Mouse (Mus musculus) heart, postnatal 36 days (tissue): ENCODE measurements at regions not wholly inside any gene's neighbourhood (a gene's known extent, or its start where the extent isn't known, plus 50 kb on each side); places are given as distances from the start of the nearest gene placed in this dataset.

ENCODE experiments used
- DNase-seq, 2 experiments: peaks; one replicate each; pipeline ENCODE4 v3.0.0; 2021 to 2022
- intact Hi-C: fragments of 180-260 bp; cut with DNase I; formaldehyde crosslinking; loops from one replicate; pipeline ENCODE4 v1.15.1; 2025

DNA sequence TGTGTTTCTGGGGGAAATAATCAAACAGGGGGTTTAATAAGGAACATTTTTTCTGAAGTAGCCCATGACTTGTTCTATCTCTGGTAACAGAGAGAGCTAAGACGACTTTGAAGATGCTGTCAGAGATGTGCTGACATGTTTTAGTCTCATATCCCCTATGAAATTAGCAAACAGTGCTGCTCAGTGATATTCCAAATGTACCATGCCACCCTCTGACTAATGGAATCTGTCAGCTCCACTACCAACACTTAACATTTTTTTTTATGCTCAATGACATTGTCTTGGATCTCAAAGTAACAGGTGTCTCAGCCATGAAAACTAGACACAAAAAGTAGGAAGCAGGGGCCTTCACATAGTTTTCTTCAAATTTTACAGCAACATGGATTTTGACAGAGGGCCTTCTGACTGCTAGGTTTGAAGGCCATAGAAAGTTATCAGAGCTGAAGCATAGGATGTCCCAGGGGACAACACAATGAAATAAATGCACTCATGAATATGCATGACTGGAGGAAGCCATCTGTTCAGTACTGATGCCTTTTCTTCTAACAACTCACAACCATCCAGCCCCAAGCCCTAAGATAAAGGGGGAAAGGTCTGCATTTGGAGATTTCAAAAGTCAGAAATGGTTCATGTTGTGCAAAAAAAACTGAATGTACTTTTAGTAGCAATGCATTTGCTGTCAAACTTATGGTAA lies 225.7 kb upstream of the Lrrn1 start:
- no peak for DNase-seq
- intact Hi-C loops: no loop called here

DNA sequence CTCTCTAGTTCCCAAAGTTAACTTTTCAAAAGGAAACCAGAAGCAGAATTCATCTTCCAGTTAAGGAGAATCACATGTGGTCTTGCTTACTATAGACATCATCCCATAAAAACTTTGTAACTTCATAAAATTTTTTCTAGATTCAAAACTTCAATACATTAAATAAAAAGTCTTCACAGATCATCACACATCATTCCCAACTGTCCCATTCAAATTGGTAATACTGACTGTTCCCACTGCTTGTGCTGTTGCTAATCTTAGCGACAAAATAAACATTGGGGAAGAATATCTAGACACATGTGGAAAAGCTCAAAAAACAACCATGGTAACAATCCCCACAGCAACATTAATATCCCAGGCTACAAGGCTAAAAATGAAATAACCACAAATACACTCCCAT lies 210.0 kb upstream of the Lrrn1 start:
- DNase-seq: no peak
- intact Hi-C loops: no loop called here

DNA sequence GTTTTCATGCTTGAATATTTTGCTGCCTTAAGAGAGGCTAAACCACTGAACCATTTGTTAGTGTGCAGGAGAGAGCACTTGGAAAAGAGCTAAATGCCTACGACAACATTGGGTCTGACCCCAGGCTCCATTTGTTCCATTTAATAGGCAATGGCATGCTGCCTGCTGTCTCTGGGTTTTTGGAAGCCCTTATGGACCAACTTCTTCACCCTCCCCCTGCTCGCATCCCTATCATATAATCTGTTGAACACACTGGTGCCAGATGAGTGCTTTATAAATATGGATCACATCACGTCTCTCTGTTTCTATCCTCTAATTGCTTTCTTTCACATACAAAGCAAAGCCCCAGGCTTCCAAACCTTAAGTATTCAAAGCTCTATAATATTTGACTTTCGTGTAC lies 179.1 kb upstream of the Lrrn1 start:
- intact Hi-C loops: no loop called here
- DNase-seq: no peak

DNA sequence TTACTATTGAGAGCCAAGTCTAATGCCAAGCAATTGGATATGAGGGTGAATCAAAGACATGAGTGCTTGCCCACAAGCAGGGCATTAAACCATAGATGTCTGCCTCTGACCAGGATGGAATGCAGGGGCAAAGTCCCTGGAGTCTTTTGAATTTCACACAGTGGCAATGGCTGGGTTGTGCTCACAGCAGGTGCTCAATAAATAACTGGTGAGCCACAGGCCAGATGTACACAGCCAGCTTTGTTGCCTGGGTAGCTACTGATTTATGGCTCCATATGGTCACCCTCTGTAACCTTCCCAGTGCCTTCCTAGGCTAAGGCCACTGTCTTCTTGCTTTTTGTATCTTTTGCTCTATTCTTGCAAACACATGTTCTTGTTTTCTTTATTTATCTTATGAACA lies 154.3 kb upstream of the Lrrn1 start:
- intact Hi-C loops: no loop called here
- DNase-seq: no peak

DNA sequence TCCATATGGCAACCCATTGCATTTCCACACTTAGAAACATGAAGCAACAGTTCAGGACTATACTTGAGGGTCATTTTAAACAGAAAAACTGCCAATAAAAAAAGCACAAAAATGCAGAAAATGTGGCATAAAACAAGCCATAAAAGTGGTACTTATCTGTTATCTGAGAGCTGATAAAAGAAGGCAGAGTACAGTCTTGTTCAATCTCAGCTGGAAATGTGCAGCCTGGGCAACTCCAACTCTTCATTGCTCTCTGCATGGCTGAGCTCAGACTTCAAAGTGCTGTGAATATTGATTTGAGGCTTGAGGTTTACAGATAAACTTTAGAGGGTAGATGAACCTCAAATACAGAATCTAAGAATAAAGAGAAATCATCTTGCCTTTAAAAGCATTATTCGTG lies 151.1 kb upstream of the Lrrn1 start:
- intact Hi-C loops: no loop called here
- no peak for DNase-seq

DNA sequence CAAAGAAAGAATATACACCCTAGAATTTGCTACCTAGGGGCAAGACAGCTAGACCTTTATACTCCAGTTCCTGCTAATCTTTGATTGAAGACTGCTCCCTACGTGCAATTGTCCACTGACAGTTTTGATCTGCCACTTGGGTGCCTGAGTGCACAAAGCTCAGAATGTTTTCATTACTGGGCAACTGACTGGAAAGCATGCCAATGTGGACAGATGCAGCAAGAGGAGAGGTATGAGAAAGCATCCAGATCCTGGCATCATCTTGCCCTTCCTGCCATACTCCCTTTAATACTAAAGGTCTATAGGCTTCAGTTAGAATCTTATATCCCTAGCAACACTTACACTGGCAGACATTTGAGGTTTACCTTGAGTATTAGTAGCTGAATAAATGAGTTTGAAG lies 148.9 kb upstream of the Lrrn1 start:
- intact Hi-C loops: no loop called here
- DNase-seq: no peak

DNA sequence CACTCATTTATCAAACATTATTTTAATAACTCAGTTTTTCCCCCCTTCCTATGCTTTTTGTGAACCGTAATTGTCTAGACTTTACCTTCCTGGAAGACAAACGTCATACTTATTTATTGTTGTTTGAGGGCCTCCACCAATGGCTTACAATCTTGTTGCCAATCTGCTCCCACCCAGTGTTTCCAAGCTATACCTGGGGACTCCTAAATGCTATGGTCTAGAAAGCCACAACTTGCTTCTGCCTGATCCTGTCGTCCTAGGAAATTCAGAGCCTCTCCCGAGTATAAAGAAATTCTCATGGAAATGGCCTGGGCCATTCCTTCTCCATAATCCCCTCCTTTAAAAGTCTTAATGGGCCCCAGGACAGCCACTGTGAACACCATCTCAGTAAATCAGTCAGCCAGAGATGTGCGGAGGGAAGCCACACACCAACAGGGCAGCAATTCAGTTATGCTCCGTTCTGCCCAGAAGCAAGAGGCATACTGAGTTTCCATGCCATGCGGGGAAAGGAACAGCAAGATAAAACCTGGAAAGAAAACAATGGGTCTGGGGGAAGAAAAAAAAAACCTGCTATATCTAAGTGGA lies 143.4 kb upstream of the Lrrn1 start:
- no peak for DNase-seq
- intact Hi-C loops: no loop called here

DNA sequence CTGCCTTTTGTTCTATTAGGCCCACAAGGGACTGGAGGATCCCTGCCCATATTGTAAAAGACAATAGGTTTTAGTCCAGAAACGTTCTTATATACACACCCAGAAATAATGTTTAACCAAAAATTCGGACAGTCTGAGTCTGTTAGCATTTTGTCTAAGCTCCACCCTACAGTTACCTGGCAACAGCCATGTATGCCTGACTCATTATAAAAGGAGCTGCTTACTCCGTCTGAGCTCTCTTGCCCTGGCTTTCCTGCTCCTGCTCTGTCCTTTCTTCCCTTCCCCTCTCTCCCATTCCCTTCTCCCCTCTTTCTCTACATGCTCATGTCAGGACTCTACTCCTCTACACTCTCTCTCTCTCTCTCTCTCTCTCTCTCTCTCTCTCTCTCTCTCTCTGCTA lies 139.7 kb upstream of the Lrrn1 start:
- no peak for DNase-seq
- intact Hi-C loops: no loop called here

DNA sequence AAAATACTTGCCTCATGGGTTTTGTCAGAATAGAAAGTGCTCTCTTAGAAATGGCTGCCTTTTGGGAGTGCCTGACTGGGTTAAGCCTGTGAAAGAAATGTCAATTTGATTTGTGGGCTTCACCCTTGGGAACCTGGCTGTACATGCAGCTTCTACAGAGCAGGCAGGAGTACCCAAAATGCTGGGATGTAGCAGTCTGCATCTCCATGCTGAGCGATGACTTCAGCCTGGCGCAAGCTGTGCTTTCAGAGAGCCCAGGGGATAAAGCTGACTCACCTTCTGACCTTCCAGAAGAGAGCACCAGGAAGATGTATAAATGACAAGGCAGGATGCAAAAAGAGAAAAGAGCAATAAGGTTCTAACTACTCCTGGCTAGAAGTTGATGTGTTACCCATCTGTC lies 135.0 kb upstream of the Lrrn1 start:
- intact Hi-C loops: no loop called here
- no peak for DNase-seq

DNA sequence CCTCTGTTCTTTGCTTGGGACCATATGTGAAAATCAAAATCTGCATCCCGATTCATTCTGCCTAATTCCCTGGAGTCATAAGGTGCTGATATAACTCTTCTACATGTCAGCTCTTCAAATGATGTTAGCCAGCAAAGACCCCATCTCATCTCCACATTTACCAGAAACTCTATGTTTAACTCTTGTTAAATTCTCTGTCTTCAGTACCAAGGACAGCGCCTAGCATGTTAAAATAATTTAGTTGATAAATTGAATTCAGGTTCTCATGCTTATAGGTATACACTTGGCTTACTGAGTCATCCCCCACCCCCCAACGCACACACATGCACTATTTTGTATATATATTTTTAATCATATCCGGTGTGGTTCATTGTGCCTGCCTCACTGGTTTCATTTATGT lies 113.8 kb upstream of the Lrrn1 start:
- intact Hi-C loops: no loop called here
- DNase-seq: no peak

DNA sequence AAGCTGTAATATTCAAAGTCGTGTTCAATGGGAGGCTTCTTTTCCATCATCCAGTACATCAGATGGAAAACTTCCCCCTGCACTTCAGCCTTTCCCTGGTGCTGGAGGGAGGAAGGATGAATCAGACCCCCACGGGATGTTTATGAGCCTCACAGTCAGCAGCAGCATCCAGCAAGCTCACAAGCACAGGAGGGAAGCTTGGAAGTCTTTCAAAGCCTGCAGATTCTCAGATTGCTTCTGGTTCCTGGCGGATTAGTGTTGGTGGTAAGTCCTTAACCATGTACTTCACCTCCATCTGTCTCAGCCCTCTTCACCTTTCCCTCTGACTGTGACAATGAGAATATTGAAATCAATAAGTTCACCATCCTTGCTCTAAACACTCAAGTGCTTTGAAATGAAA lies 107.5 kb upstream of the Lrrn1 start:
- intact Hi-C loops: no loop called here
- DNase-seq: no peak

DNA sequence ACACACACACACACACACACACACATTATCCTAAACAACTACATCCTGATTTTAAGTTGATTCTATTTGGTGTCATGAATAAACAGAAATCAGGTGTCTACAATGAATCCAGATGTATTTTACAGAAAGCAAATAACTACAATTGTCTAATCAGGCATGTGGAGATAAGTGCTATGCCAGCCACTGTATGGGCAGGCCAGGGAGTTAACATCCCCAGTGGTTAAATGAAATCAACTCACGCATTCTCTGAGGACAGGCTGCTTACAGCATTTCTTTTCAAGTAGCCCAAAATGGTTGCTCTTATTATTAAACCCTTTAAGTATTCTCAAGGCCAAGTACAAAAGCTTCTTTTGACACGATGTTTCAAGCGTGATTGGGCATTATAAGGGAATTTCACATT lies 103.0 kb upstream of the Lrrn1 start:
- intact Hi-C loops: no loop called here
- DNase-seq: no peak

DNA sequence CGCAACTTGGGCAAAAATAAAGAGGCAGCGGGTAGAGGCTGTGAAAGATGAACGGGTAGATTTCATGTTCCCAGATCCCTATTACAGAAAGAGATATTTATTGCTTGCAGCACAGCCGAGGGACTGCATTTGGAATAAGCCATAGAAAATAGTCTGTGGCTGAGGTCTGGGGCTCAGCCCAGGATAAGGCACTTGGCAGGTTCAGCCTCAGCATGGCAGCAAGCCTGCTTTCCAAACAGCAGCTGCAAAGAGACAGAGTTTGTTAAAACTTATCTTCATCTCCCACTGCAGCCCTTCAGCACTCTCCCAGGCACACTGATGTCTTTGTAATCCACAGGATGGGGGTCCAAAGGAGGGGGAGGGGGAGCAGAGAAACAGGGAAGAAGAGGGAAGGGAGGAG lies 98.5 kb upstream of the Lrrn1 start:
- intact Hi-C loops: no loop called here
- DNase-seq: peak in 1 of 2 experiments; percentile 2

DNA sequence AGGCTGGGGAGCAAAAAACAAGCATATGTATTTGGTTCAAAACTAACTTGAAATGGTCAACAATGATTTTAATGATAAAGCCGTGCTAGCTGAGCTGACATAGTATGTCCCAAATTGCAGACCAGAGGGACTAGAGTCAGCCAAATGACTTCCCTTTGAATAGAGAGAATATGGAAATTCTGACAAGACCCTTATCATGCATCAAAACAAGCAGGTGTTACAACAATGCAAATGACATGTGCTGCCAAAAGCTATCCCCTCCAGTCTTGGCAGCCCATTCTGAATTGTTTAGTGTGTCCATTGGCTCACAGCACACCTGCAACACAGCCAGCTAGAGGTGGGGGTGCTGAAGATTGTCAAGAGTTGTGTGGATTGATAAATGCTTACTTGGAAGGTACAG lies 87.5 kb upstream of the Lrrn1 start:
- intact Hi-C loops: no loop called here
- DNase-seq: no peak

DNA sequence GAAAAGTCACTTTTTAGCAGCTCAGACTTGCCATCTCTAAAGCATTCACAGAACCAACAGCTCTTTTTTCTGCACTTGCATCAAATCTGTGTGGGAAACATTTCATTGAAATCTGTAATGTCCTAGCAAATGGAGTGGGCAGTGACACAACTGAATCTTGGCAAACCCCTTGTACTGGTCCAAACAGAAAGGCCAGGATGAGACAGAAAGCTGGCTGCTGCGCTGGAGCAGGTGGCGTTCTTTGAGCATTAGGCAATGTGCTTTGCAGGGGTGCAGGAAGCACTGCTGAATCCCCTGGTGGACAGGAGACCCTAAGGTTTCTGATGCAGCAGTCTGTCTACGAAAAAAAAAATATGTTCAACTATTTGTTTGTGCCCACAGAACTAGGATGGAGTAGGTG lies 85.2 kb upstream of the Lrrn1 start:
- no peak for DNase-seq
- intact Hi-C loops: no loop called here

DNA sequence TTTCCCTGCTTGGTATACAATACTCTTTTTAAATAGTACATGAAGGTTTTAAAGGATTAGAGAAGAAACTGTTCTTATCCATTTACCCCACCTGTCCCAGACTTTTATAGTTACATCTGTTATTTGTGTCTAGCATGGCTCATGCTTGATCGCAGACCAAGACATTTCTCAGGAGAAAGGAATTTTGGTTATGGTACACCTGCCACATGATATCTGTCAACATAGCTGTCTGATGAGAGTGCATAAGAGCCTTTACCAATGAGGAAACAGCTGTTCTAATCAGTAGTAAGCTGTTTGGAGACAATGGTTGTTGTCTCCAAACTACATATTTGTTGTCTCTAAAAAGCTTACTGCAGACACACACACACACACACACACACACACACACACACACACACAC lies 70.3 kb upstream of the Lrrn1 start:
- DNase-seq: no peak
- intact Hi-C loops: no loop called here

DNA sequence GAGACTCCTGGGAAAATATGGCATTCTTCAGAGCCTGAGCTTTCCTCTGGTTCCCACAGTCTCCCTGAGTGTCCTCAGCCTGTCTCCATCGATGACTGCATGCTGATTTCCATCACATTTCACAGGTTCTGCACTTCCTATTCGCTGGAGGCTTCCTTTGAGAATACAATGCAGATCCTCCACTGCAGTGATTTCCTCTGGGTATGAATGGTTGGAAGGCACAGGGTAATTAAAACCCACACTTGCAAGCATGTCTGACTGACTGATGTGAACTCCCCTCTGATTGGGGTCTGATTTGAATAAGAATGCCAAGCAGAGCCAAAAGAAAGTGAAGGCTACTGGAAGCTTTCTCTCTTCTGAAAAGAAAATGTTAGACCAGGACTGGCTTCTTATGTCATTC lies 67.1 kb upstream of the Lrrn1 start:
- intact Hi-C loops: no loop called here
- no peak for DNase-seq

DNA sequence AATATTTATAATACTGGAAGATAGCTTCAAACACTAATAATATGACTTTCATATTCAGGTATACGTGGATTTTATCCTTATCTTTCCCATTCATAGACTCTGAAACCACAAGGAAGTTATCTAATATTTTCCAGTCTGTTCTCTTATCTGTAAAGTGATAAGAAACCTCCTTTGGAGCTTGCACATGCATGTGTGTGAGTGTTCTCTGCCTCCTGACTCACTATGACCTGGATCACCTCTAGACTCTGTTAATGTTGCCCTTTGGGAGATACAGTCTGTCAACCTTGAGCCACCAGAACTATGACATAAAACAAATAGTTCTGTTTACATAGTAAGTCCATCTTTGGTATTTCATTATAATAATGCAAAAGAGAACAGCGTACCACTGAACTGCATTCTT lies 56.2 kb upstream of the Lrrn1 start:
- intact Hi-C loops: no loop called here
- DNase-seq: no peak

DNA sequence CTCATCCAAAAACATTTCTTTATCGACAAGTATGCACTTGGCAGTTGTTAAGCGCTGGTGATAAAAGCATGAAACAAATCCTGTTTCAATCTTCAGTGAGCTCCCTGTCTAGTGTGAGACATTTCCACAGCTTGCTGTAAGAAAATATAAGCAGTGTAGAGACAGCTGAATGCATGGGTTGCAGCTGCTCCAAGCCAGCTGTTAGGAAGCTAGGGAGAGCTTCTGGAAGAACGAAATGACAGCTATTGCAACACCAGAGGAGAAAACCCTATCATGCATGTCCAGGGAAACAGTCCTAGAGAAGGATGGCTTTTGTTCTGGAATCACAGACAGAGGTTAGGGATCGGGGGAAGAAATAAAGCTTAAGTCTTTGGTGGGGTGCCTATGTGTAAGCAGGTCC lies 55.4 kb upstream of the Lrrn1 start:
- DNase-seq: no peak
- intact Hi-C loops: no loop called here
